Mouse (Mus musculus) spleen, postnatal 36 days (tissue): ENCODE results near the gene Prkg1.
"Not testable (repeated sequence)": the region's sequence is repeated elsewhere in the genome, so short reads cannot be mapped to it uniquely, and the experiment has no call there.

ENCODE experiments used
- DNase-seq, 2 experiments: peaks; one replicate each; pipeline ENCODE4 v3.0.0; 2022; ENCODE audit warnings: low spot score in 2 of 2, mixed read lengths in 1 of 2

The Prkg1 gene

DNA sequence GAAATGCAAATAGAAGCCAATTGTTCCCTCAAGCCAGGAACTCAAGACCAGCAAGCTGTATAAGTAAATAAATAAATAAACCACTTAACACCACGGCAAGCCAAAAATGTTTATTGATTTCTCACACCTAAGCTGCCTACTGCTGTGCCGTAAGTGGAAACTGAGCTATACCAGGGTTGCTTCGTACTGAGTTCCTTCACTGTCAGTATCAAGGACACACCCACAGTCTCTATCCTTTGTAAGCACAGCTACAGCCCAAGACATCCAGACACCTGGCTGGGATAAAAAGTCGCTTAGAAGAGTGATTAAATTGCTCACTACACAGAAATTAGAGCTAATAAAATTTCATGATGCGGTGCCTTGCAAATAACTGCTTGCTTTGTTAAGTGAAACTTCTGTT is 434.9 kb downstream of the Prkg1 start:
- no peak for DNase-seq

DNA sequence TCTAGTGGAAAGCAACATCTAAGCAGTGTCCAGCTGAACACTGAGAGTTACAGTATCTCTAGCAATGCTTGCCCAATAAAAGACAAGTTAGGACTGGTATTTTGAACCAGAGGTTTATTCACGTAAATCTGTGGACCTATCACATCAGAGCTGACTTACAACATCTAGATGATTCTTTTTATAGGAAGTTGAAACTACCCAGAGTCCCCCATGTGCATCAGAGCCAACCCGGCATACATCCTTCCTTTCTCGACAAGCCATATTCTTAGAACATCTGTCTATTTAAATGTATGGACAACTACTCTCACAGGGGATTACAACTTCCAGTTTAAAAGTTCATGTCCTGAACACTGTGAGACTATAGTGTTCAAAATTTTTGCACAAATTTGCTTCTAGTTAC is 460.1 kb downstream of the Prkg1 start:
- peak; percentile 24 to 28 for DNase-seq

DNA sequence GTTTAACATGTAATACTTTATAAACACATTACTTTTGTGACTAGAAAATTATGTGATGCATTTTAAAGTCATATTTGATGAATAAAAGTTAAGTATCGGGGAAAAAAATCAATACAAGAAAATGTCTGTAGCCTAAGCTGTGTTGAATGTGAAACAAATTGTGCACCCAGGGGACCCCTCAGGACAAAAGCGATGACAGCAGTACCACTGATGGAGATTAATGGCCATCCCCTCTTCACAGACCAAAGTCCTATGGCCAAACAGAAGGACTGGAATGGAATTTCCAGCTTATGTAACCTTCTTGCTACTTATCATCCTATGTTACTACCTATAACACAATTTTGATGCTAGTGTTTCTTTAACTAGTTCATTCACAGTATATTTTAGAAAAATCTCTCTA is 473.6 kb downstream of the Prkg1 start:
- no peak for DNase-seq

DNA sequence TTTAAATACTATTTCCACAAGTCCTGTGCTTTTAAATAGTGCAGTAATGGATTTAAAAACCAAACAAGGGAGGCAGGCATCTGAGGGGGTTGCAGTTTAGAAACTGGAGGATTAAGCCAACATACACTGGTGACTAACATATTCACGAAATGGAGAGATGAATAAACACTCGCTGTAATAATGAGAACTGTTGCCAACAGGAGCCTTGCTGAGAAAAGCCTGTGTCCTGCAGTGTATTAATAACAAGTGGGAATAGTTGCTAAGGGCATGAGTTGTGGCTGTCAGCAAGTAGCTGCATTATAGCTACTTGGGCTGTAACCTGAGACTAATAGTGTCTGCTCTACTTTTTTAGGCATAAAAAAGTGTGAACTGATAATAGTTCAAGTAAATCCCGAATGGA is 480.3 kb downstream of the Prkg1 start:
- no peak for DNase-seq

DNA sequence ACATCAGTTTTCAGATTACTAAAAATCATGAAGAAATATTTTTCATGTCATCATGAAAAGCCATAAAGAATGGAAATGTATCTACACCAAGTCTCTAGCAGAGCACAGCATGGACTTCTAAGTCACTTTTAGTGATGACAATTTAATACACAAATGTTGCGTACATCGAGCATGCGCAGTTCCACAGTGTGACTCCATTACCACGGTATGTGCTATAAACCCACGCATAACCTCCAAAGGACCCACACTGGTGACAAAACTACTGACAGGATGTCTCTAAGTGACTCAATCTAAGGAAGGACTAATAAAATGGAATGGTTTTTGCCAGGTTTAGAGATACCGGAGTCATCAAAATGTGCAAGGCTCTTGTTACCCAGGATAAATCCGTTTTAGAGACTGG is 480.7 kb downstream of the Prkg1 start:
- no peak for DNase-seq

DNA sequence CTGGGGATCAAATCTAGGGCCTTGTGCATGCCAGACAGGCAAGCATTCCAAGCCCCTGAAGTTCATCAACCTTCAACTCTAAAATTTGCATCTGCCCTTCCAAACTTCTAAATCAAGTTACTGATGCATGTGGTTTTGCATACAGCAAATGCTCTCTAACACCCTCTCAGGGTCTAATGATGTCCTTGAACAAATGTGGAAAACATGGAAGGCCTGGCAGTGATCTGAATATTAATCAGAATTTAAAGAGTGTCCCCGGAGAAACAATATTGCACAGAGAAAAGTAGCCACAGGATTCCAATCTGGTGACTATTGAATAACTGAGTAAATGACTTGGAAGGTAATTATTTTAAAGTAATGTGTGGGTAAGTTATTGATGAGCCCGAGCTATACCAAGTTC is 481.2 kb downstream of the Prkg1 start:
- DNase-seq = no peak

DNA sequence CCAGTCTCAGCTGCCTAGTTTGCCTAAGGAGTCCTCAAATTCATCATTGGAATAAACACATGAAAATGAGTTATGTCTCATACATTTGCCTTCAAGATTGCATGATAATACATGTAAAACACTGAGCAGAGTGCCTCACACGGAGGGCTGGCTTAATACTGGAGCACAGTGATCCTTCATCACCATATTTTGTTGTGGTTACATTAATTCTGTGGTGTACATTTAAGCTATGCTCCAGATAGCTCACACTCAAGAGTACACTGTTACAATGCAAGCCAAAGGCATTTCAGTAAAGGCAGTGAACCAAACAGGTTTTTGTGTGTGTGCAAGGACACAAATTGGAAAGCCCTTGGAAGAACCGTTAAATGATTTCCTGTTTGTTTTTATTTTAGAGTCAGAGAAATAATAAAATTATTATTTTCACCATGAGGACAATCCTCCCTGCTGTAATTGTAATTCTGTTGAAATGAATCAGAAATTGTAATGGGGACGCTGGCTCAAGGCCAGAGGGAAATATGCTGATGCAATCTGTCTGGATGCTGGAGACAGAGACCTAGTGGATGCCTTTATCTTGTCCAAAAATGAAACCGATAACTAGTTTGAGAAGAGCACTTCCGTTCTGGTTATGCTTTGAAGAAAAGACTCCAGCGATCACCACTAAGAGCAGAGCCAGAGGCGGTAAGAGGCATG is 484.9 kb downstream of the Prkg1 start:
- DNase-seq = no peak

DNA sequence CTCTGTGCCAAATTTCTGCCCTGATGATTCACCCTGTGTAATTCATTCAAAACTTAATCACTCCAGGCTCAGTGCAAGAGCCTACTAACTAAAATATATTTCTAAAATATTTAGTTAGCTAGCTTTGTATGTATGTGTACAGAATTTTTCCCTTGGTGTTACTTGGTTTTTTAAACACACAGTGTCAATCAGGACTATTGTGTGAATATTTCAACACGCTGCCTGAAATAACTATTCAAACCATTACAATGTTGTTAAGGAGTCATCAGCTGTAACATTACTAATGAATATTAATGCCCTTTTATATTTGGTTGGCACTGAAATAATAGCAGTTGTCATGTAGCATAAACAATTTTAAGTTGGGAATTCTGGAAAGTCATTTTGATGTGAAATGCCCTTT is 502.4 kb downstream of the Prkg1 start:
- no peak for DNase-seq

DNA sequence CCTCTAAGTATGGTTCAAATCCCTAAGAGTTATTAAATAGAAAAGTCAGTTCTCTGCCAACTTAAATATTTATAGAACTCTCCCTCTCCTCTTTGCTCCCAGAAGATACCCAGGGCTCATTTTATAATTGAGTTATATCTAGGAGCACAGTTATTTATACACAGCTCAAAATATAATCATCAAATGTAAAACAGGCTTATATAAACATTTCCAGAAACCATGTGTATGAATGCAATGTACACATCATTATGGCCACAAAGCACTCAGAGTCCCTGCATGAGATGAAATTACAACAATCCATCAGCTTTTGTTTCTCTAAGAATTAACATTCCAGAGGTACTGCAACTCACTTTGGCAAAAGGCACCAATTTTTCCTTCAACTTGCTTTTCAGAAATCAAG is 504.3 kb downstream of the Prkg1 start:
- DNase-seq = no peak

DNA sequence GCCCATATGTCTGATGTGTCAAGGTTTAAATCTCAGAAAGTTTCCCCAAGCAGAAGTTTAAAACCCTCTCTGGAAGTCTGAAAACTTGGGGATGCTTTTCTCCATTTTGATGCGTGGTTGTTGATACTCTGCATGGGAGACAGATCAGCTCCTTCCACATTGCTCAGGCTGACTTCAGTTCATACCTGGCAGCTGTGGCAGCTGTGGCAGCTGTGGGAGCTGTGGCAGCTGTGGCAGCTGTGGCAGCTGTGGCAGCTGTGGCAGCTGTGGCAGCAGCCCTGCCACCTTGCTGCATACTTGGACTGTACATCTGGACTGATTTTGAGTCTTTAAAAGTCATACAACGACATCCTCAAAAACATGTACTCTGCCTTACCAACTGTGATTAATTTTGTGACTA is 509.1 kb downstream of the Prkg1 start:
- DNase-seq = no peak

DNA sequence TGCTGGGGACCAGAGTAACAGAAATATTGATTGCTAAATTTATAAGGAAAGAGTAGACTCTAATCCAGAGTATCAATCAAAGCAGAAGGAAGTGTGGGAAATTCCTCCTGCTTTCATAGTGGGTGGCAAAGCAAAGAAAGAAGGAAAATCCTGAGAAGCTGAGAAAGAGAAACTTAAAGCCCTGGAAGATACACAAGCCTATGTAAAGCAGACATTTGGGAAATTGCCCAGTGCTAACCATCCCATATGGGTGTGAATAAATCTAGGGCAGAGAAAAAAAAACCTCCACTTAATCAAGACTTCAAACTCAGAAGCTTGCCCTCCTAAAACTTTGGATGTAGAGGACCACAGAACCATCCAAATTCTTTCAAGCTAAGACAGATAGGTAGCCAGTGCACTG is 532.4 kb downstream of the Prkg1 start:
- DNase-seq = no peak

DNA sequence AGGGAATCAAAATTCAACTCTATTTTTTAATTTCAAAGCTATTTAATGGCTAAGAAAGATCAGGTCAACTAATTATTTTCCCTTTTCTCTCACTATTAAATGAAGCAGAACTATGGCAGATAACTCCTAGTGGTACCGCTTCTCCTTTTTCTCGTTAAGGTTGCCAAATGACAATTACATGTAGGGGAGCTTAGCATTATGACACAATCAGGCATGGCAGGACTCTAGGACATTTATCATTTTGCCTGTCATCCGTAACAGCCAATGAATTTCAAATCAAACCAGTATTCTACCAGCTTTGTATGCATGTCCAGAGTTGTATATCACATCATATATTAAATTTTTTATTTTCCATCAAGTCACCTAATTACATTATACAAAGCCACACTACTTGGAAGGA is 536.4 kb downstream of the Prkg1 start:
- no peak for DNase-seq

DNA sequence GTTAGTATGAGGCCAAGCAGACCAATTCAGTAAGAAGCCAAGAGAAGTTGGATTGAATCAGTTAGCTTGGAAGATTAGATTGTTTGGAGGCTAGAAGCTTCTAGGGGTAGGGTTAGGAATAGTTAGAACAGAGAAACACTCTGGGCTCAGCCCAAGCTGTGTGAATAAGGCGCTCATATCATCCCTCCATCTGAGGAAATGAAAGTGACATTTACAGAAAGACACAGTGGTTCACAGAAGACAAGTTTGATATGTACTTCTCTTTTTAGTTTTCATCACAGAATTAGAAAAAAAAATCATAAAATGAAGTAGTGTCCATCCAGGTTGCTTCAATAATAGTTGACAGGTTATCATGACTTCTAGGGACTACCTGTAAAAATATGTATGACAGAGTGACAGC is 541.4 kb downstream of the Prkg1 start:
- peak in 1 of 2 experiments; percentile 11 for DNase-seq

DNA sequence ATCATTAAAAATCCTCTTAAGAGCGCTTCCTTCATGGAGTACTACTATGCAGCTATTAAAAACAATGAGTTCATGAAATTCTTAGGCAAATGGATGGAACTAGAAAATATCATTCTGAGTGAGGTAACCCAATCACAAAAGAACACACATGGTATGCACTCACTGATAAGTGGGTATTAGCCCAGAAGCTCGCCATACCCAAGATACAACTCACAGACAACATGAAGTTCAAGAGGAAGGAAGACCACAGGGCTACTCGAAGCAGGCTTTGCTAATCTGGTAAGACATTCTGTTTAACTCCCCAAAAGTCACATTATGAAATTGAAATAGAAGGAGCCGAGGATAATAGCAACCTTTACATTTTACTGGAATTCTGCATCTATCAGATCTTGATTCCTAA is 545.6 kb downstream of the Prkg1 start:
- not testable (repeated sequence) for DNase-seq

DNA sequence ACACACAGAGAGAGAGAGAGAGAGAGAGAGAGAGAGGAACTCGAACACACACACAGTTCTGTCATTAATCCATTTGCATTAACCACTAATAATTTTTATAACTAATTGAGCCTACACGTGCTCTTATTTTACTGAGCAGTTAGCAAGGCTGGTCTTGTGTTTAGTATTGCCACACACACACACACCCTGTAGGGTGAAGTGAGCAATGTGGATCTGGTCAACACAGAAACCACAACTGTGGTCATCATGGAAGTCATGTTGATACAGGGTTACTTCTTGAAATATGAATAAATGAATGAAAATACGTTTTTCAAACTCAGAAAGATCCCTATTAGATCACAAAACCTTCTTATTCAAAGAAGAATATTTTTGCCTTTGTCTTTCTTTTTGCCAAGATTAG is 554.0 kb downstream of the Prkg1 start:
- no peak for DNase-seq

DNA sequence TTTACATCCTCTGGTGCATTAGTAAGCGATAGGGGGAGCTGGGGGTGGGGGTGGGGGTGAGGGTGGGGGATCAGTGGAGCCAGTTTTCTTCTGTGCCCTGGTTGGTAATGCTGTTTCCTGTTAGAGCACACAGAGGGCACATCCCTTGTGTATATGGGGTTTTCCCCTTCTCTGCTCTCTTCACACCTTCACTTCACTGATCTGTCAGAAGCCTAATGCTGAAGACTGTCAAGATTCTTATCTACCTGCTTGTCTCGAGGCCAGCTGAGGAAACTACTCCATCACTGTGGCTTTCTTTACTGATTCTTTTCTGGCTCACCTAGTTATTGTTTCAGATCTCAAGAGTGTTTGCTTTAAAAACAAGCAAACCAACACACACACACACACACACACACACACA is 554.4 kb downstream of the Prkg1 start:
- peak; percentile 35 to 37 for DNase-seq

DNA sequence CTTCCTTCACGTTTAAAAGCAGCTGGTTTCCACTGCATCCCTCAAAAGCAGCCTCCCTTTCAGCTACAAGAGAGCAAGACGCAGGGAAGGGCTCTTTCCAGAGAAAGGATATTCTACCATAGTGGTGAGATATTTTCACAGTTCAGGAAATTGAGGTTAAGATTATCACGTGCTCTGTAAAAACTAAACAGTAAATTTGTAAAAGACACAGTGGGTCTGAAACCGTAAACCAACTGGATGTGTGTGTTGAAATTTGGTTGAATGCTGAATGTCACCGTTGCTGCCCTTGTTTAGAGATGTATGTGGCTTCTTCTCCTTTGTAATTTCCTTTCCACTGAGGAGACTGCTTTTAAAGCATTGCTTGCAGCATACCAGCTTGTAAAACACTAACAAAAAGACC is 565.2 kb downstream of the Prkg1 start:
- no peak for DNase-seq

DNA sequence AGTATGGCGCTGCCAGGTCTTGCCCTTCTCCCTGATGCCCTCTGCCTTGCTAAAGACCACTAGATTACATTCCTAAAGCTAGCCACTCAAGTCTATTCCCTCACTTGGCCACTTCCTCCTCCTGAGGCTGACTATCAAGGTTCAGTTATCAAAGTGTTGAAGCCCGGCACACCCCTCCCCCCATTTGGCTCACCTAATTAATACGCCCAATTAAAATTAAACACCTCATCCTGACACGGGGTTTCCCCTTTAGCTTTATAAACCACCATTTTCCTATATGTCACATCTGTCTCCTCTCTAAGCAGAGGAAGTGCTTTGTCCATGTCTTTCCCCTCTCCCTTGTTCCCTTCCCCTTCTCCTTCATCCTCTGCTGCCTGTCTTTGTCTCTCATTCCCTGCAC is 566.4 kb downstream of the Prkg1 start:
- no peak for DNase-seq

DNA sequence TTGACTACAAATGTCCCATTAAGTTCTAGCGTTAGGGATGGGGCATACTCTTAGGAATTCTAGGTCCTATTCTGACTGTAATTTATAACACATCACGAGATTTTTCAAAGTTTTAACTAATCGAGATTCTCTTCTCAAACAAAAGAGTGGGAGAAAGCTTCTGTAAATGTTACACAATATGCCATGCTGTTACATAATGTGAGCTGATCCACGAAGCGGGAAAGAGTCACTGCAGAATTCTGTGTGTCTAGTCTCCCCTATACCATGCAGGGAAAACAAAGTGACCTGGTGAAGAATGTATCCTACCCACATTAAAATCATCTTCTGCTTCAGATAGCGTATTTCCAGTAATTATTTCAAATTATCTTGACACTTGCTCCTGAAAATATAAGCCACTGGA is 567.8 kb downstream of the Prkg1 start:
- DNase-seq = no peak

DNA sequence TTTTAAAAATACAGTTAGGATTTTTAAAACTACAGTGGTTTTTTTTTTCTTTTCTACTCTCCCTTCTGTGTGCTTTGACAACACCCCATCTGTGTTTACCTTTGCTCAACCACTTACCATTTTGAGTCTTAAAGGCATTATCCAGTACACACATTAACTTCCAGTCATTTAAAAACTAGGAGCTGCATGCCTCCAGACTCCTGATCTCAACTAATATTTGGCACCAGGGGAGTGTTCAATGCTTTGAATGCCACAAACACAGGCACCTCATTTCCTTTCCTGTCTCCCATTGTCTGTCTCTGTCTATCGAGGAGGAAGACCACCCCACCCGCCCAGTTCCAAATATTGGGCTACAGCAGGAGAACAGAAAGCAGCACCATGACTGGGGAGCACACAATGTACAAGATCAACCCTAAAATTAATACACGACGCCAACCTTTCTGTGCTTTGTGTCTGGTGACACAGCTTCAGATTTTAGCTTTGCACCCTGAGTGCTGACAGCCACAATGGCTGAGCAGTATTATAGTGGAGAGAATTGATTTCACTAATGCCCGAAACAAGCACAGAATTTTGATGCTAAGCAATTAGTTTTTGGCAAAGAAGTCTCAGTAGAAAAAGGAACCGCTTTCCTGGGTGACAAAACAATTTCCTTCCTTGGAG is 576.1 kb downstream of the Prkg1 start:
- DNase-seq = no peak

DNA sequence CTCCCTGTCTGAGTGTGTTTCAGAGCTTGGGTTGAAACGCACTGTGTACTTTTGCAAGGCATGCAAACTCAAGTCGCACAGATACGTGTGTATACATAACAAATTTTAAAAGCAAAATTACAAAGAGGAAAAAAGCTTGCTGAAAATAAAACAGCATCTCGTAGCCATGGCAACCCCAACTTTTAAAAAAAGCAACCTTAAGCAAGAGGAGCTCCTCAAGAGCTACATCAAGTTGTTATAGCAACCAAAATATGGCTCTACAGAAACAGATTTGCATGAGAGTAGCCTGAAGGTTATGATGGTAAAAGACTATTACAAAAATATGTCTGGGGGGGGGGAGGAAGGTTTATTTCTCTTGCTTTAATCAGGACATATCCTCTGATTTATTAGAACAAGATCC is 584.1 kb downstream of the Prkg1 start:
- no peak for DNase-seq

DNA sequence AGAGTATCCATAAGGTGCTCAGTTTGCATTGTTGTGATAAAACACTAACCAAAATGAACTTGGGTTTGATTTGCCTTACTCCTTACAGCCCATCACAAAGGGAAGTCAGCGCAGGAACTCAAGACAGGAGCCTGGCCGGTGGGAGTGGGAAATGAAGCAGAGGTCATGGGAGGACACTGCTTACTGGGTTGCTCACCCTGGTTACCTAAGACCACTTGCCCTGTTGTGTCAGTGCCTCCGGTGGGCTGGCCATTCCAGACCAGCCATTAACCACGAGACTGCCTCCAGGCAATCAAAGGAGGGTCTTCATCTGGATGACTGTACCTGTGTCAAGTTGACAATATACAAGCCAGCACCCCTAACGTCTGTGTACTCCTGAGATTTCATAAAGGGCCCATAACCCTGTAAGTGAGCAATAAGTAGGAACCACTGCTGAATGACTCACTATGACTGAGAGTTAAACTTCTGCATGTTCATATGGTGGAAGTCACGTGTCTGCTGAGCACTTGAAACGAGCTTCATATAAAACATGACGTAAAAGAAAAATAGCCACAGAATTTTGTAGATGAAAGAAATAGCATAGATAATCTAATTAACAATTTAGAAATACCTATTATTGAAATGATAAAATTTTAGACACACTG is 587.4 kb downstream of the Prkg1 start:
- no peak for DNase-seq

DNA sequence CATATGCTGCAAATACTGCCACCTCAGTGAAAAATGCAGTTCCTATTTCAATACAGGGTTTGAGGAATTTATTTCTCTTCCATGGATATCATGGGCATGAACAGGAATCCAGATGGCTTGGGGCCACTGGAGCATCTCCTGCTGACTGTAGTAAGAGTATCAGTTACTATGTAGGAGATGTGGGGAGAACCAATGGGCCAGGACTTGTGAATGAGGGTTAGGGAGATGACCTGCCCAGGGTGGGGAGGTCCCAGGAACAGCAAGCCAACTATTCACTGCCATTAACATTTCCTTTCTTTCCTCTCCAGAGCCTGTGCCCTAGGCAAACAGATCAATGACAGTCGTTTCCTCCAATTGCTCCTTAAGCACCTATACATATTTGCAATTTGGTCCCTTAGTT is 593.8 kb downstream of the Prkg1 start:
- DNase-seq = no peak
